Mouse (Mus musculus) macrophage (primary cell): Measurements from ENCODE around the gene Ift74. TPM values are rescaled to one million over a fixed set of nuclear protein-coding genes. Genes with fewer than 3 reads are reported as not detected.
"Not testable (repeated sequence)": the region's sequence is repeated elsewhere in the genome, so short reads cannot be mapped to it uniquely, and the experiment has no call there.

Source experiments
- H3K27ac ChIP-seq: fragments of 350-480 bp; formaldehyde crosslinking; 2 replicates; pipeline ENCODE4 v1.9.0; 2021
- H3K36me3 ChIP-seq: fragments of 350-480 bp; formaldehyde crosslinking; 2 replicates; pipeline ENCODE4 v1.9.0; 2021; ENCODE audit errors: inconsistent target
- H3K4me3 ChIP-seq: fragments of 350-480 bp; formaldehyde crosslinking; 2 replicates; pipeline ENCODE4 v1.9.0; 2021; ENCODE audit errors: inconsistent target
- H3K79me2 ChIP-seq: fragments of 350-480 bp; formaldehyde crosslinking; 2 replicates; pipeline ENCODE4 v1.9.0; 2021; ENCODE audit errors: inconsistent target
- WGBS: methylation state at CpG from one replicate; pipeline ENCODE4 v1.1.7; 2026; ENCODE audit warnings: inconsistent platforms; ENCODE audit not compliant: missing documents; 5-methylcytosine and 5-hydroxymethylcytosine counted together
- polyA plus RNA-seq: library from polyadenylated mRNA; stranded (reverse); fragments of 250-400 nt; gene quantifications from 3 replicates; pipeline ENCODE4 v1.2.4, GENCODE M21; 2018; ENCODE audit warnings: inconsistent platforms

The Ift74 gene
- polyA plus RNA-seq, 1 experiment from 2014 or later = 14.6 TPM

GRCm38 (mm10) chr4:94650426-94651175, 36.3 kb downstream of the Ift74 start:
- H3K4me3 ChIP-seq, H3K79me2 ChIP-seq, H3K27ac ChIP-seq, H3K36me3 ChIP-seq: not testable (repeated sequence)
- WGBS = 91% methylated on average over 5 of the region's 5 CpGs

DNA sequence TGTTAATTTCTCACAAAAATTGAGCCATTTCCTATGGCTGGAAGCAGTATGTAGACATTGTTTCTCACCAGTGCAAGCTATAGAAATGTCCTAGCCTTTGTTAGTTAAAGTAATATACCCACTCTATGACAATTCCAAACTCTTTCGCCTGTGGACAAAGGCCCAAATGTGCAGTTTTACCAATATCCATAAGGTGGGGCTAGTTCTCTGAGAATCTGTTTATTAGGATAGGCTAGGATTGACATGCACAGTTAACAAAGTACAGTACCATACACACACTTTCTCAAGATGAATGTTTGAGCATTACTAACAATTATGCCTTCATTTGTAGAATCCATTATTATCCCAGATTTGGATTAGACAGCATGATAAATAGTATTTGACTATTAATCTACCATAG, 55.4 kb downstream of the Ift74 start:
- Histone ChIP-seq H3K36me3 (no peaks in the 10 kb centered on the region), H3K79me2 (no peaks in the 10 kb centered on the region), H3K4me3 (no peak overlapping the region), H3K27ac (no peak overlapping the region)
- 56% methylated on average over 1 of the region's 1 CpGs for WGBS

DNA sequence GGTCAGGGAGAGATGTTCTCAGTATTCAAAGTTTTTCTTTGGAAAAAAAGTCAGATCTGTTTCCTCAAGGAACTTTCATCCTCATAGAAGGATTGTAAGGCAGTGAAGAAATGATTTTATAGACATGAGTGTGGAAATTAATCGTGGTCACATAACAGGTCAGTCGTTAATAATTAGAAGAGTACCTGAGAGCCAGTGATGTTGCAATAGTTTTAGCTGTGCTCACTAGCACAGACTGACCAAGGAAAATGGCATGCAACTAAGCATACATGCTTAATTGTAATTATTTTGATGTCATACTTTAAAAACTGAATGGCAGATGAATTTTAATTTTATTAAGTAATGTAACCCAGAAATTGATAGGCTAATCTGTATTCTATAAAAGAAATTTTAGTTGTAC, 66.4 kb downstream of the Ift74 start:
- Histone ChIP-seq H3K79me2 (no peaks in the 10 kb centered on the region), H3K36me3 (no peaks in the 10 kb centered on the region), H3K4me3 (no peak overlapping the region), H3K27ac (no peak overlapping the region)
- WGBS = 95% methylated on average over 2 of the region's 2 CpGs

DNA sequence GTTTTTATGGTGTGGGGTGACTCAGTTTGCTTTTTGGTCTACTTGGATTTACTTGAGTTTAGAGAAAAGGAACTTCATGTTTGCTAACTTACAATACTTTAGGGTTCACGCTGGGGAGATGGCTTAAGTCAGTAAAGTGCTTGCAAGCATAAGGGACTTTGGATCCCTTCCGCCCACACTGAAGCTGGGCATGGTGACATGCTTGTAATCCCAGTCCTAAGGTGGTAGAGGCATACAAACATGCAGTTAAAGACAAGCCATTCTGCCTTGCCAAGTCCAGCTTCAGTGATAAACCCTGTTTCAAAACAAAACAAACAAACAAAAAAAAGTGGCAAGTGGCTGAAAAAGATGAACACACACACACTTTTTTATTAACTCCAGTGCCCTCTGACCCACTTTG, 66.9 kb downstream of the Ift74 start:
- H3K4me3 ChIP-seq = no peak overlapping the region
- no peak overlapping the region for H3K27ac ChIP-seq
- WGBS = 91% methylated on average over 2 of the region's 2 CpGs
- no peaks in the 10 kb centered on the region for H3K79me2 ChIP-seq
- no peaks in the 10 kb centered on the region for H3K36me3 ChIP-seq

GRCm38 (mm10) chr4:94682029-94682428, 67.7 kb downstream of the Ift74 start:
- Histone ChIP-seq H3K27ac (no peak overlapping the region), H3K79me2 (no peaks in the 10 kb centered on the region), H3K4me3 (no peak overlapping the region), H3K36me3 (no peaks in the 10 kb centered on the region)
- 0% methylated on average over 1 of the region's 1 CpGs for WGBS

DNA sequence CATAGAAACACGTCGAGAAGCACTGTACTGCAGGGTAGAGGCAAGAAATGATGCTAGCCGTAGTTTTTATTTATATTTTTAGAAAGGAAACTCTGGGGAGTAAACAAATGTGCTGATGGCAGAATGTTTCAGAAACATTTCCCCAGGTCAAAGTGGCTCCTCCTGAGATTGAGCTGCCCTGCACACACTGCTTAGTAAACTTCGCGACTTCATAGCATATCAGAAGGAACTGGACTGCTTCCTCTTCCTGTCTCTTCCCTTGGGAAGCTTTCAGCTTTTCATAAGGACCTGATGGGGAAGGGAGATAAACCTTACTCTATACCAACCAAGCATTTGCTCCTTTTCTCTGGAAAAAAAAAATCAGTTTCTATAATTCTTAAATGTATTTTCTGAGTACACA, 69.0 kb downstream of the Ift74 start:
- H3K79me2 ChIP-seq = no peaks in the 10 kb centered on the region
- no peaks in the 10 kb centered on the region for H3K36me3 ChIP-seq
- no peak overlapping the region for H3K4me3 ChIP-seq
- no peak overlapping the region for H3K27ac ChIP-seq
- WGBS = 86% methylated on average over 5 of the region's 5 CpGs

DNA sequence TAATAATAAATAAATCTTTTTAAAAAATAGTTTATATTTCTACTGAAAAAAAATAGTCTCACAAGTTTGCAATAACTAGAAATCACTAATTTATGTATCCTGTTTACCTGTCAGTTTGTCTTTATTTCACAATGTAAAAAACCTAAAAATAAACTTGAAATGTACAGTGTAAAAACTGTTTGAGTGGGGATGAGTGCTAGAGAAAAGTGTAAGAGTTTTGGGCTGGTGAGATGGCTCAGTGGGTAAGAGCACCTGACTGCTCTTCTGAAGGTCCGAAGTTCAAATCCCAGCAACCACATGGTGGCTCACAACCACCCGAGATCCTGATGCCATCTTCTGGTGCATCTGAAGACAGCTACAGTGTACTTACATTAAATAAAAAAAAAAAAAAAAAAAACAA, 75.5 kb downstream of the Ift74 start:
- H3K79me2 ChIP-seq, H3K4me3 ChIP-seq, H3K36me3 ChIP-seq, H3K27ac ChIP-seq: not testable (repeated sequence)
- no CpG with 5 or more reads among the region's 2 CpGs for WGBS

DNA sequence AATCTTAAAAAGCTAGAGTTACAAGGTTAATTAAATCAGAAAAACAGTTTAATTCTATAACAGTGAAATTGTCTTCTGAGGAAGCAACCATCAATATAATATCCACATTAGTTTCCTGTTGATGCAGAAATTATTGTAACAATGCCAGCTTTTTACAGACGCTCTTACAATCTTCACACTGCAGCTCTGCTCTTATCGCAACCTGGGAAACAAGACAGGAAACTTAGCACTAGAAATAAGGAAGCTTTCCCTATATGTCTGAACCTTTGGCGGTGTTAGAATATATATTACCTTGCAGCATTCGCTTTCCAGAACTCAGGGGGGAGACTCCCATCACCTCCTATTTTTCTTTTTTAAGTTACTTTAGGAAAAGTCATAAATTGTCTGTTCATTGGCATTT, 76.8 kb downstream of the Ift74 start:
- H3K27ac ChIP-seq = no peak overlapping the region
- no peak overlapping the region for H3K4me3 ChIP-seq
- no peaks in the 10 kb centered on the region for H3K79me2 ChIP-seq
- whole genome bisulfite sequencing = 35% methylated on average over 4 of the region's 4 CpGs
- H3K36me3 ChIP-seq = no peaks in the 10 kb centered on the region

DNA sequence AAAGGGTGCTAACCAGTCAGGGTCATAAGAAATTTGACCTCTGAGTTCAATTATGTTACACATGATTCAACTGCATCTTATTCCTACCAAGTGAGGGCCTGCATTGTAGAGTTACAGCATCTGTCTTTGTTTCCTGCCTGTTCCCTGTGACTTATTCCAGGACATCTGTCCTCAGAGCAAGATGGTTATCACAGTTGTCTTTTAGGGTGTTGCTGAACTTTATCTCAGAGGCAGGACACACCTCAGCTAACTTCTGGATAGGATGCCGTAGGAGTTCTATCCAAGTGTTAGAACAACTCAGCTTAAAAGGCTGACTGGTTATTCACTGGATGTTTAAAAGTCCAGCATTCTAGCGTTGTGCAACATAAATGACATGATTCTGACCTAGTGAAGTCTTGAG, 77.9 kb downstream of the Ift74 start:
- Histone ChIP-seq H3K4me3 (no peak overlapping the region), H3K36me3 (no peaks in the 10 kb centered on the region), H3K79me2 (no peaks in the 10 kb centered on the region), H3K27ac (no peak overlapping the region)
- 97% methylated on average over 2 of the region's 2 CpGs for WGBS

DNA sequence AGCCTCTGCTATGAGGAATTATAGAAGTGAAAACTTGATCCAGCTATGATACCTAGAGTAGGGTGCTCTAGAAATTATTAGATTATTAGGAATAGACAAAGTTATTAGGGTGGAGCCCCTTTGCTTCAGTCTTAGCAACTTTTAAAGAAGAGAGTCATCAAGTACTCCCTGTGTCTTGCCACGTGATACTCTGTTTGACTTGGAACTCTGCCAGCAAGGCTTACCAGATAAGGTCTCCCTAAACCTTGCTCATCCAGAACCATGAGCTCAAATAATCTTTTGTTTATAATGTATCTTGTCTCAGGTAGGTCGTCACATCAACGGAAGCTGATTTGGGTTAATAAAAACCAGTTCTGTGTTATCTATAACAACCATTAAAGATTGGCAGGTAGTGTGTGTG, 82.1 kb downstream of the Ift74 start:
- Histone ChIP-seq H3K4me3 (no peak overlapping the region), H3K79me2 (no peaks in the 10 kb centered on the region), H3K27ac (no peak overlapping the region), H3K36me3 (no peaks in the 10 kb centered on the region)
- 90% methylated on average over 3 of the region's 3 CpGs for WGBS

DNA sequence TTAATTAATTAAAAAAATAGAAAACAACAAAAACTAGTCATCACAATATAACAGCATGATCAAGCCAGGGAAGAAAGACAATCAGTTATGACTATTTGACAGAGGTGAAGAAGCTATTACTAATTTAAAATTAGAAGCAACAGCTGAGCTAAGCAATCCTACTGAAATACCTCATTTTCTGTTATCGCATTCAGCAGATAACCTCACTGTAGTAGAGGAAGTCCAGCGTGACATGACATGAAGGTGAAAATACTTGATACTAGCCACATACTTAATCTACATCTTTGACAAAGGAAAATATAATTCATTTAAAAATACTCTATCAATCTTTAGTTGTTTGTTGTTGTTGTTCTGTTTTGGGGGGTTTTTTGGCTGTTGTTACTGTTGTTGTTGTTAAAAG, 96.7 kb downstream of the Ift74 start:
- Histone ChIP-seq H3K4me3 (no peak overlapping the region), H3K27ac (no peak overlapping the region), H3K79me2 (no peaks in the 10 kb centered on the region), H3K36me3 (no peaks in the 10 kb centered on the region)
- WGBS = 74% methylated on average over 2 of the region's 2 CpGs

- WGBS = 67% methylated on average over 4 of the region's 4 CpGs
- H3K79me2 ChIP-seq = no peaks in the 10 kb centered on the region
- H3K4me3 ChIP-seq = no peak overlapping the region
- no peak overlapping the region for H3K27ac ChIP-seq
- H3K36me3 ChIP-seq = no peaks in the 10 kb centered on the region
Measured at GRCm38 (mm10) chr4:94711426-94711825, 97.1 kb downstream of the Ift74 start.

DNA sequence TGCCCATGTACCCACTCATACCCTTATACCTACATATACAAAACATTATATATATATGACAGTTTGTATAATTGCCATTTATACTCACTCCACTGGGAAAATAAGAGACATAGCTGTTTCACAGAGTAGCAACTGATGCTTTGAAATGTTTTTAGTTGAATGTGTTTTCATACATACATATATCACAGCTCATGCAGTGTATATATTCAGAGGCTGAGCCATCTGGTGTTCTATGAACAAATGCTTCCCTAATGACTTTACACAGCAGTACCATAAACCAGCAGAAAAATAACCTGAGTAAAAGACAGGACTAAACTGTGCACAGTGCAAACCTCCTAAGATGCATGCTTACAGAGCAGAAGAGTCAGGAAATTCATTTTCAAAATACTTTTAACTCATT, 99.5 kb downstream of the Ift74 start:
- H3K4me3 ChIP-seq = no peak overlapping the region
- H3K79me2 ChIP-seq = no peaks in the 10 kb centered on the region
- no peak overlapping the region for H3K27ac ChIP-seq
- no peaks in the 10 kb centered on the region for H3K36me3 ChIP-seq

DNA sequence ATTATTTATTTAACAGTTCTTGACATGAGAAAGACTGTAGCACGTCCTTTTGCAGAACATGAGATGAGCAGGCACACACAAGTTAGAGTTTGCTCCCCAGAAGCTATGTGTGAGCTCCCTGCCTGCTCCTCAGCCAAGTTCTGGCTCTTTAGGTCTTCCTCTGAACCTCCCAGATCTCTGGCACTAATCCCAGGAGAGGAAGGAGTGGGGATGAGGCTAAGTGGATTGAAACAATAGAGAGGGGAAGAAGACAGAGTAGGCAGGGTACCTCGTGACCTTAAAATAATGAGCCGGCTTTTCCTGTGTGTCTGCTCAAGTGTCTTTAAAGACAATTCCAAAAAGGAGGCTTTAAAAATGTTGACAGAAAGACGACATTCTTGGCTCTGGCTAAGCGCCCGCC, 100.9 kb downstream of the Ift74 start:
- Histone ChIP-seq H3K79me2 (no peaks in the 10 kb centered on the region), H3K4me3 (no peak overlapping the region), H3K36me3 (no peaks in the 10 kb centered on the region), H3K27ac (no peak overlapping the region)
- 84% methylated on average over 6 of the region's 6 CpGs for WGBS

DNA sequence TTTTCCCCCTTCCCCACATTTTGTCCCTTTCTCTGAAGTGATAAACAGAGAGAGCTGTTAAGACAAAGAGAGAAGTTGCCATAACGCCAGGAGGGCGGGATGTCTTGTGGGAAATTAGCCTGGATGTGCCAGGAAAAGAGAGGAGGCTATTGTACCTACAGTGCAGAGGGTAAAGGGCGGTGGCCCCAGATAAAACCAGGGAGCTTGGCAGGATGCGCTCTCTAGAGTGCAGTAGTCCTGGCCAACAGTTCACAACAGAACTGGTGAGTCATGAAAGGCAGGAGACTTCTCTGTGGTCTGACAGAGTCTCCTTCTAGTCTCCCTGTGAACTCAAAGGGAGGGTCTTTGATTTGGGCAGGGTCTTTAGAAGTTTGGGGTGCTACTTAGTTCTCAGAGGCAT, 111.5 kb downstream of the Ift74 start:
- Histone ChIP-seq H3K36me3 (no peaks in the 10 kb centered on the region), H3K4me3 (no peak overlapping the region), H3K79me2 (no peaks in the 10 kb centered on the region), H3K27ac (no peak overlapping the region)
- 92% methylated on average over 4 of the region's 4 CpGs for WGBS

GRCm38 (mm10) chr4:94732721-94733120, 118.4 kb downstream of the Ift74 start:
- Histone ChIP-seq H3K4me3 (no peak overlapping the region), H3K36me3 (no peaks in the 10 kb centered on the region), H3K27ac (no peak overlapping the region), H3K79me2 (no peaks in the 10 kb centered on the region)
